Mouse (Mus musculus): Measurements from ENCODE around the gene Rbm24. TPM values are rescaled to one million over a fixed set of nuclear protein-coding genes. Genes with fewer than 3 reads are reported as not detected.

Rbm24 gene
- polyA plus RNA-seq, 1 experiment: not detected

GRCm38 (mm10) chr13:46426651-46427269, 8.5 kb downstream of the Rbm24 start:
- TF ChIP-seq POLR2A (IDR thresholded peaks at IDR 0.05; ENCODE audit: insufficient read depth, low read depth, low read length) (no peak), CTCF (IDR thresholded peaks at IDR 0.05; ENCODE audit: insufficient read depth, low read depth, low read length) (no peak)
- 76% methylated on average over 6 of the region's 6 CpGs for WGBS
- no peak overlapping the region for H3K4me3 ChIP-seq (ENCODE audit: insufficient read depth, low read depth, low read length)
- H3K4me1 ChIP-seq (ENCODE audit: control insufficient read depth, insufficient read depth, low read length): 0 out of 2 replicates have a peak, but pooled peaks cover 3% of the 10 kb centered on the region
- H3K27ac ChIP-seq (ENCODE audit: insufficient read depth, low read depth, low read length): no peak overlapping the region

DNA sequence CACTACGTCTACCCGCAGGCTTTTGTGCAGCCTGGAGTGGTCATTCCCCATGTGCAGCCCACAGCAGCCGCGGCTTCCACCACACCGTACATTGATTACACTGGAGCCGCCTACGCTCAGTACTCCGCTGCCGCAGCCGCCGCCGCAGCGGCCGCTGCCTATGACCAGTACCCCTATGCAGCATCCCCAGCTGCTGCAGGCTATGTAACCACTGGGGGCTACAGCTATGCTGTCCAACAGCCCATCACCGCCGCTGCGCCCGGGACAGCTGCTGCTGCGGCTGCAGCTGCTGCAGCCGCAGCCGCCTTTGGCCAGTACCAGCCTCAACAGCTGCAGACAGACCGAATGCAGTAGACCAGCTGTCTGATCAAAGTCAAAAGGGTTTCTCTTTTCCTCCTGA, 10.7 kb downstream of the Rbm24 start:
- WGBS: 95% methylated on average over 22 of the region's 22 CpGs
- Histone ChIP-seq H3K4me1 (ENCODE audit: control insufficient read depth, insufficient read depth, low read length) (peaks cover 6% of the 10 kb centered on the region; the same call in 1 of the 2 replicates), H3K27ac (ENCODE audit: insufficient read depth, low read depth, low read length) (no peak overlapping the region), H3K4me3 (ENCODE audit: insufficient read depth, low read depth, low read length) (no peak overlapping the region)
- no peak for TF ChIP-seq CTCF (IDR thresholded peaks at IDR 0.05; ENCODE audit: insufficient read depth, low read depth, low read length)
- TF ChIP-seq POLR2A (IDR thresholded peaks at IDR 0.05; ENCODE audit: insufficient read depth, low read depth, low read length): no peak

- Histone ChIP-seq H3K27ac (ENCODE audit: insufficient read depth, low read depth, low read length) (no peak overlapping the region), H3K4me1 (ENCODE audit: control insufficient read depth, insufficient read depth, low read length) (peaks cover 6% of the 10 kb centered on the region; the same call in 1 of the 2 replicates), H3K4me3 (ENCODE audit: insufficient read depth, low read depth, low read length) (no peak overlapping the region)
- 94% methylated on average over 11 of the region's 11 CpGs for WGBS
- TF ChIP-seq CTCF (IDR thresholded peaks at IDR 0.05; ENCODE audit: insufficient read depth, low read depth, low read length) (no peak), POLR2A (IDR thresholded peaks at IDR 0.05; ENCODE audit: insufficient read depth, low read depth, low read length) (no peak)
Measured at GRCm38 (mm10) chr13:46429866-46430265, 11.6 kb downstream of the Rbm24 start.

- 16% methylated on average over 8 of the region's 8 CpGs for WGBS
- no peak for TF ChIP-seq POLR2A (IDR thresholded peaks at IDR 0.05; ENCODE audit: insufficient read depth, low read depth, low read length)
- no peak for TF ChIP-seq CTCF (IDR thresholded peaks at IDR 0.05; ENCODE audit: insufficient read depth, low read depth, low read length)
- Histone ChIP-seq H3K4me1 (ENCODE audit: control insufficient read depth, insufficient read depth, low read length) (peaks cover 3% of the 10 kb centered on the region; the same call in 1 of the 2 replicates), H3K4me3 (ENCODE audit: insufficient read depth, low read depth, low read length) (no peak overlapping the region), H3K27ac (ENCODE audit: insufficient read depth, low read depth, low read length) (no peak overlapping the region)
Measured at GRCm38 (mm10) chr13:46433880-46434560, 15.8 kb downstream of the Rbm24 start.

DNA sequence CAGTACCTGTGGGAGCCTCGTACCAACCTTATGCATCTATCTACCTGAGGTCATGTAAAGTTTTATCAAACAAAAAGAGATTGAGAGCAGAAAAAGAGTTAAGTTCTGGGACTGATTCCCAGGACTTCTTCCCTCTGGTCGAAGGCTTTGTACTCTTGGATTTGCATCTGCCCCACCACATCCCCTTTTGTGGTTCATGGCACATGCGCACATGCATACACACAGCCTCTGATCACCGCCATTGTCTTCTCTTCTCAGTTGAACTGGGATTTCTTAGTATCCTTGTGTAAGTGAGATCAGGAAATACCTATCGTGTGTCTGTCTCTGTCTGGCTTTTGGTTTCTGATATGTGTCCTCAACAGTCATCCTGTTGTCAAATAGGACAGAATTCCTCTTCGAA, 20.7 kb downstream of the Rbm24 start:
- no peak overlapping the region for H3K27ac ChIP-seq (ENCODE audit: insufficient read depth, low read depth, low read length)
- TF ChIP-seq POLR2A (IDR thresholded peaks at IDR 0.05; ENCODE audit: insufficient read depth, low read depth, low read length) (no peak), CTCF (IDR thresholded peaks at IDR 0.05; ENCODE audit: insufficient read depth, low read depth, low read length) (no peak)
- WGBS: 83% methylated on average over 6 of the region's 6 CpGs

GRCm38 (mm10) chr13:46444021-46444420, 25.8 kb downstream of the Rbm24 start:
- Histone ChIP-seq H3K4me3 (ENCODE audit: insufficient read depth, low read depth, low read length) (no peak overlapping the region), H3K27ac (ENCODE audit: insufficient read depth, low read depth, low read length) (no peak overlapping the region), H3K4me1 (ENCODE audit: control insufficient read depth, insufficient read depth, low read length) (no peaks in the 10 kb centered on the region)
- WGBS: 88% methylated on average over 7 of the region's 7 CpGs
- no peak for TF ChIP-seq CTCF (IDR thresholded peaks at IDR 0.05; ENCODE audit: insufficient read depth, low read depth, low read length)
- TF ChIP-seq POLR2A (IDR thresholded peaks at IDR 0.05; ENCODE audit: insufficient read depth, low read depth, low read length): no peak

More for the DNA sequence above, 20.7 kb downstream of the Rbm24 start:
- Histone ChIP-seq H3K4me1 (ENCODE audit: control insufficient read depth, insufficient read depth, low read length) (no peaks in the 10 kb centered on the region), H3K4me3 (ENCODE audit: insufficient read depth, low read depth, low read length) (no peak overlapping the region)

DNA sequence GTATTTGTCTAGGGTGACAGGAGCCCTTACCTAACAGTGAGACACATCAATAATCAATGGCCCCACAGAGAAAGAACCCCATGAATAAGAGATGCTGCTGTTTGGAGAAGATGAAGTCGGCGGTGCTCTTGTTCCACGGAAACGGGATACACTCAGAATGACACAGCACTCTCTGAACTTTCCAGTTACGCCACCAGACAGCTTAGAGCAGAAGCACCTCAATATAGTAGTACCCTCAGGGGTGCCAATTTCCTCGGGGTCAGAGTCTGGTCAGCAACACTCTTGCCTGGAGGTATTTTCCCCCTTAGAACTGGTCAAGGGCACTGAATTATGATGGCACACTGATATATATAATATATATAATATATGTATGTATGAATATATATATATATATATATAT, 27.8 kb downstream of the Rbm24 start:
- TF ChIP-seq CTCF (IDR thresholded peaks at IDR 0.05; ENCODE audit: insufficient read depth, low read depth, low read length) (no peak), POLR2A (IDR thresholded peaks at IDR 0.05; ENCODE audit: insufficient read depth, low read depth, low read length) (no peak)
- 93% methylated on average over 6 of the region's 6 CpGs for WGBS
- no peak overlapping the region for H3K27ac ChIP-seq (ENCODE audit: insufficient read depth, low read depth, low read length)
- H3K4me1 ChIP-seq (ENCODE audit: control insufficient read depth, insufficient read depth, low read length): no peaks in the 10 kb centered on the region
- no peak overlapping the region for H3K4me3 ChIP-seq (ENCODE audit: insufficient read depth, low read depth, low read length)

DNA sequence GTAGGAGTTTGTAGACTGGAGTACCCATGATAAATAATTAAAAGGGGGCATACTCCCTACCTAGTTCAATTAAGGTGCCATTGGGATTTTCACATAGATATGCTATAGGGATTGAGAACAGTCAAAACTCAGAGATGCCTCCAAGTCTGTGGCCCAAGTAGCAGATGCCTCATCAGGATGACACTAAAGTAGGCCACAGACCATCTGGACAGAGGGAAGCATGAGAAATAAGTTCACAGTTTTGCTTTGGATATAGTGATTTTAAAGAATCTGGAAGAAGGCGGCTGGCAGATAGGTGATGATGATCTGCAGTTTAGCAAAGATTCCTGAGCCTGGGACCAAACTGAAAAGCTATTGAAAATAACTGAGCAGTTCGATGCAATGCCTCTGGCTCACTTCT, 30.0 kb downstream of the Rbm24 start:
- Histone ChIP-seq H3K4me3 (ENCODE audit: insufficient read depth, low read depth, low read length) (no peak overlapping the region), H3K4me1 (ENCODE audit: control insufficient read depth, insufficient read depth, low read length) (no peaks in the 10 kb centered on the region), H3K27ac (ENCODE audit: insufficient read depth, low read depth, low read length) (no peak overlapping the region)
- 96% methylated on average over 2 of the region's 2 CpGs for WGBS
- TF ChIP-seq CTCF (IDR thresholded peaks at IDR 0.05; ENCODE audit: insufficient read depth, low read depth, low read length) (no peak), POLR2A (IDR thresholded peaks at IDR 0.05; ENCODE audit: insufficient read depth, low read depth, low read length) (no peak)

DNA sequence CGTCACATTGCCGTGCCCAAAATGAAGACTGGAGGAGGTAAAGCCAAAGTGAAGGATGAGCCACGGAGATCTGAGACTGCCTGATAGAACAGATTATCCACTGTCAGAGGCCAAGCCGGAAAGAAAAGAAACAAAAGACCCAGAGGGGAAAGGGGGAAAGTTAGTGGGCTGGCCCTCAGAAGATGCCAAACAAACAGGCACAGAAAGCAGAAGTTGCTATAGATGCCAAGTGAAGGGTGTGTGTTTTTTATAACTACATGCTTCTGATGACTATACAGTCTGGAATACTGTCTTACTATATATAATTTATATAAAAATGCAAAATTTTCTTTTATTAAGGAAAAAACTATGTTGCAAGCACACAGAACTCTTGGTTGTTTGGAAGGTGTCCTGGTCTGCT, 31.7 kb downstream of the Rbm24 start:
- TF ChIP-seq POLR2A (IDR thresholded peaks at IDR 0.05; ENCODE audit: insufficient read depth, low read depth, low read length) (no peak), CTCF (IDR thresholded peaks at IDR 0.05; ENCODE audit: insufficient read depth, low read depth, low read length) (no peak)
- no peak overlapping the region for H3K27ac ChIP-seq (ENCODE audit: insufficient read depth, low read depth, low read length)
- no peaks in the 10 kb centered on the region for H3K4me1 ChIP-seq (ENCODE audit: control insufficient read depth, insufficient read depth, low read length)
- no peak overlapping the region for H3K4me3 ChIP-seq (ENCODE audit: insufficient read depth, low read depth, low read length)
- 85% methylated on average over 4 of the region's 4 CpGs for WGBS

All from olfactory bulb, adult 2 months (tissue).